Mouse (Mus musculus) urinary bladder, adult 18-20 months (tissue): ENCODE data around the gene Ddx1.
A peak's percentile ranks its signal among the peaks of the same experiment; 100 is the strongest.
"Not testable (repeated sequence)": the region's sequence is repeated elsewhere in the genome, so short reads cannot be mapped to it uniquely, and the experiment has no call there.

Experiments used
- DNase-seq, 2 experiments: peaks; one replicate each; pipeline ENCODE4 v3.0.0; 2022; ENCODE audit warnings: low spot score in 2 of 2, mixed read lengths in 2 of 2

Ddx1 gene

DNA sequence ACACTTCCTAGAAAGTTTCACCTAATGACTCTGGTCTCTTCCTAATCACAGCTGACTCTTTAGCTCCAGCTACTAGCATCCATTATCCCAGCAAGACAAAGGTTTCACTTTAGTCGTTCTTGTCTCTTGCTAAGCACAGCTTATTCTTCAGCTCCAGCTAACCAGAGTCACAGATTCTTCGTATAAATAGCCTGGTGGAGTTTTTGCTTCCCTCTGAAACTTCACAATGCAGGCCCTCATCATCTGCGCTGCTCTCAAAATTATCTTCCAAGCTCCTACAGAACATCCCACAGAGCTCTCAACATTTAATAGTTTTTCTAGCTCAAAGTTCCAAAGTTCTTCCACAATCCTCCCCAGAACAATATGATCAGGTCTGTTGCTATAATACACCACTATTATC, 43.3 kb downstream of the Ddx1 start:
- no peak for DNase-seq

DNA sequence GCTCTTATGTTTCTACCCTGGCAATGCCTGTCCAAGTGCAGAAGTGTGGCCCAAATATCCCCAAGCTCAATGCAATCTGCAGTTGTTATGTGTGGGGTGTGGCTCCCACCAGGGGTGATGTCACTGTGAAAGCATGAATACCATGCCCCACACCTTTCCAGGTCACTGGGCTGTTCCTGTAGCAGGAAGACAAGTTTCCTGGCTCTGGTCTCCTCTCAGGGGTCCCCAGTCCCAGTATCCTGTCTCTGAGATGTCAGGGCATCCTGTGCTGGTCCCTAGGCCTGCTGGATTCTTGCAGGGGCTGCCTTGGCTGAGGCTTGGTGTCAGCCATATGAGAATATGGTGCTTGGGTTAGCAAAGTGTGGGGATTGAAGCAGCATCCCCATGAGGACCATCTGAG, 46.7 kb downstream of the Ddx1 start:
- no peak for DNase-seq

- no peak for DNase-seq
Measured at GRCm38 (mm10) chr12:13200576-13200975, 48.4 kb downstream of the Ddx1 start.

GRCm38 (mm10) chr12:13199338-13200301, 49.4 kb downstream of the Ddx1 start:
- DNase-seq = no peak

DNA sequence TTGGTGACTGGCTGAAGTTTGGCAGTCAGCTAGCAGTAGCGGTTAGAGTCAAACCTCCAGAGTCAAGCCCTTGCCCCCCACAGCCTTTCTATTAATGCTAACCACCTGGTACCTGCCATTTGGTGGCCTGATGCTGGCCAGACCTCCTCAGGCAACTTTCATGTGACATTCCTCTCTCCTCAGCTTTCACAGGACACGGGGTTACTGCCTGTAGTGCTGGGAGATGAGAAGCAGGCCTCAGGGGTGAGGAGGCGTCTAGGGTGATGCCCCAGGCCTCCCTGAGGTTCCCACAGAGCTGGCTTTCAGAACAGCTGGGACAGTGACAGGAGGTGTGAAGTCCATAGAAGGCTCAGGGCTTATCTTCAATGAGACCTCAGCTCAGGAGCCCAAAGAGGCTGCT, 50.9 kb downstream of the Ddx1 start:
- no peak for DNase-seq

DNA sequence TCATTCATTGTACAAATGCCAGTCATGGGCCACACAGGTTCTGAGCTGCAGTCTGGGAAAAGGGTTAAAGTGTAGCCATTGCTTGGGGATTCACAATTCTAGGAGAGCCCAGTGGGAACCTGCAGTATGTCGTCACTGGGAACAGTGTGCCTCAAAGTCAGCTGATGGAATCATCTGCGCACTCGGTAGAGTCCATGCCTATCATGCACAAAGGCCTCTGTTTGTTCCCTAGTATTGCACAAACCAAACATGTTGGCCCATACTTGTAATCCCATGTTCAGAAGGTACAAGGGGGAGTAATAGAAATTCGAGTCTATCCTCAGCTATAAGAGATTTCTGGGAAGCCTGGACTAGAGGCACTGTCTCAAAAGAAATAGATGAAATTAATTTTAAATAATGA, 52.9 kb downstream of the Ddx1 start:
- no peak for DNase-seq

DNA sequence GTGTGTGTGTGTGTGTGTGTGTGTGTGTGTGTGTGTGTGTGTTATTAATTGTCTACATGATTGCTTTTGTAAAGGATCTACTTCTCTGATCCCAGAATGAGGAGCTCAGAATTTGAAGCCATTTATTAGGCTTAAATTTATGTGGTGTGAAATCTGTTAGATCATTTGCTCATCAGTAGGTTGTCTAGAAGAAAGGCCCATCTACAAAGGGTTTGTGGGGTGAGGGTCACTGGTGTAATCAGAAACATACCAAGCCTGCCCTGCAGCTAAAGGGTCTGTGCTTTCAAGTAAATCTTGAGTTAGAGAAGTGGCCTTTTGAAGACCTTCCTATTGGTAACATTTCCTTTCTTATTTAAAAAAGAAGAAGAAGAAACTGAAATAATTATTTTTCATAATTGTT, 53.5 kb downstream of the Ddx1 start:
- DNase-seq = no peak

- DNase-seq = no peak
Measured at GRCm38 (mm10) chr12:13188059-13188700, 60.8 kb downstream of the Ddx1 start.

GRCm38 (mm10) chr12:13186209-13186608, 62.8 kb downstream of the Ddx1 start:
- DNase-seq = no peak

GRCm38 (mm10) chr12:13184873-13185361, 64.1 kb downstream of the Ddx1 start:
- DNase-seq = no peak

GRCm38 (mm10) chr12:13184136-13184535, 64.9 kb downstream of the Ddx1 start:
- DNase-seq = not testable (repeated sequence)

DNA sequence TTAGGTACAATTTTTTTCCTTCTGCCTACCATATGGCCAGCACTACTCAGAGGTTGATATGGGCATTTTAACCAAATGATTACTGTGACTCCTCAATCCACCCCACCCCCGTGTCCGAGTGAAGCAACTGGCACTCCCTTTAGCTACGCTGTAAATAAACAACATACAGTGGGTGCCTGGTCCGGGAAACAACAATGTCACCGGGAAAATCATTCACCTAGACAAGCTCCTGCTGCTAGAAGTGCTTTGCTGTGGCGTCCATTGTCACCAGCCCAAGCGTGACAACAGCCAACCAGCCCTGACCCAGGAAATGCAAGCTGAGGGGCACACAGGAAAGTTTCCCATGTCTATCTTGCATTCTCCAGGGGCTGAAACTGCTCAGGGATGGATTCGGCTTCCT, 66.8 kb downstream of the Ddx1 start:
- no peak for DNase-seq

DNA sequence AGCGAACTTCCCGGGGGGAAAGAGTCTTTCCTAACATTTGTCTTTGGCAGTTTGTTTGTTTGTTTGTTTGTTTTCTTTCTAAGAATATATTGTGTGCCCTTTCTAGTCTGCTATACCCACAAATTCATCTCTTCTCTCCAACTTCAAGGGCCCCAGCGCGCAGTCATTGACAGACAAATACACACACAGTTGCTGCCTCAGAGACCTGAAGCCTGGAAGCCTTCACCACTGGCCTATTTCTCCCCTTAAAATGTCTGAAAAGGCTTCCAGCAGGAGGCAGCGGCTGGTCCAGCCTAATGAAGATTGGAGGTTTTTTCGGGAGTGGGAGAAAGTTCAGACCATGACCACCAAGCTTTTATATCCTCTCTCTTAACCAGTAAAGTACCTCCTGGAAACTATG, 67.3 kb downstream of the Ddx1 start:
- DNase-seq = no peak

- no peak for DNase-seq
Measured at GRCm38 (mm10) chr12:13180715-13181335, 68.2 kb downstream of the Ddx1 start.

- no peak for DNase-seq
Measured at GRCm38 (mm10) chr12:13180332-13180714, 68.7 kb downstream of the Ddx1 start.

DNA sequence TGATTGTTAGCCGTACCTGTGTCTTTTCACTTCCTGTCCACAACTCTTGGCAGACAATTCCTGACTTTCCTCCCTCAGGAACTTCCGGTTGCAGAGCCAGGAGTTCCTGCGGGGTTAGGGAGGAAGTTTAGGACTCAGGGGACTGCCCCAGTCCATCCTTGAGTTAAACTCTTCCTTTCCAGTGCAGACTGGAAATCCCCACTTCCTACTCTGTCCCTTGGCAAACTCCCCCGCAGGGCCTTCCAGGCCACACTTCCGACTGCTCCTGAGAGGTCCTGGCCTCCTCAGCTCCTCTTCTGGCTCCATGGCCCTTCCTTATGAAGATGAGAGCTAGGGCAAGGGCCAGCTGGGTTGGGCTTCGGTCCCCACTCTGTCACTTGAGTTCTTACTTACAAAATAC, 71.4 kb downstream of the Ddx1 start:
- no peak for DNase-seq

DNA sequence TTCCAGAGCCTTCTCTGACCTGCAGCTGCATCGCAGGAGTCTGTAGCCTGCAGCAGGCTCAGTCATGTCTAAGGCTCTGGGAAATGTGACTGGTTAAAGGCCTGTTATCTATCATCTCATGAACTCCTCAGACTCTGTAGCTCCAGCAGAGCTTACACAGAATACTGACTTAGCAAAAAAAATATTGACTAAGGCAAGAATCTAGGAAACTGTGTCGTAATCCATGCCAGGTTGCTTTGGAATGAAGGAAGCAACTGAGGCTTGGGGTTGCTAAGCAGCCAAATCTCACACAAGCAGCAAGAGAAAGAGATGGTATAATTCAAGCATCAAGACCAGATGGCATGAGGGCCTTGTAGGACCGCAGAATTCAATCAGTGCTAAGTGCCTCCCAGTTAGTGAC, 72.1 kb downstream of the Ddx1 start:
- DNase-seq = peak in 1 of 2 experiments; percentile 6

- DNase-seq = no peak
Measured at GRCm38 (mm10) chr12:13176136-13176535, 72.9 kb downstream of the Ddx1 start.

DNA sequence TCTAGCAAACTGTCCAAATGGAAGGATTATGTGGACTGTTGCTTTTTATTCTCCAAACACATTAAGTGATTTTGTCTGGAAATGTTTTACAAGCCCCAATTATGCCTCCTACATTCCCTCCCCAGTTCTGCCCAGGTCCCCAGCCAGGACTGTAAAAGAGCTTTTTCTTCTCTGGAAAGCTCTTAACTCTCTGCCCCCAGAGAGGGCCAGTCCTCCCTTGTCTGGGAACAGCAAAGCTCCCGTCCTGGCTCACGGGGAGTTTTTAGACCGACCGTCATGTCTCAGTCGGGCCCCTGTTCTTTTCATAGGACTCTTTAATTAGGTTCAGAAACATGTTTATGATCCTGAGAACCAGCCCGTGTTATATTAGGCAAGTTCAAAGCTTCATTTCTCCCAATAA, 75.0 kb downstream of the Ddx1 start:
- no peak for DNase-seq

DNA sequence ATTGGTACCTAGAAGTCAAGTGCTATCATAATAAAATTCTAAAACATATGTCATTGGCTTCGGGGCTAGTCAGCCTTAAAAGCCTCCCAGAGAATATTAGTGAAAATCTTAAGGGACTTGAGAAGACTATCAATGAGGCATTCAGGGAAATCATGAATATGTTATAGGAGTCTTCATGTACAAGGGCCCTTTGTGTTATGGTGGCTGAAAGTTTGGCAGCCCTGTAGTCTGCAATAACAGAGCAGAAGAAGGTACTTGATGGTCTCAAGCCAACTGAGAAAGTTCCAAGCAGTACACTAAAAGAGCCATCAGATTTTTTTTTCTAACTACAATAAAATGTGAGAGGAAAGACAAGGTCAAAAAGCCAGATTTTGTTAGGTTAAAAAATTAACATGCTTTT, 80.9 kb downstream of the Ddx1 start:
- DNase-seq = no peak

GRCm38 (mm10) chr12:13167116-13167515, 81.9 kb downstream of the Ddx1 start:
- DNase-seq = no peak
